Mouse (Mus musculus): ENCODE measurements around the gene Phb.

The Phb gene

GRCm38 (mm10) chr11:95666529-95667149, at the start of gene Phb:
Gene Phb, plus strand, starts transcription at chr11:95666957.
- DNase-seq (ENCODE audit: low spot score in 2 of 2): peak; percentile 97 to 98

GRCm38 (mm10) chr11:95617785-95618465, 48.8 kb upstream of the Phb start:
- DNase-seq (ENCODE audit: low spot score in 2 of 2): no peak

GRCm38 (mm10) chr11:95619081-95619480, 47.7 kb upstream of the Phb start:
- DNase-seq (ENCODE audit: low spot score in 2 of 2): no peak

GRCm38 (mm10) chr11:95619886-95620444, 46.8 kb upstream of the Phb start:
- no peak for DNase-seq (ENCODE audit: low spot score in 2 of 2)

GRCm38 (mm10) chr11:95621010-95621409, 45.7 kb upstream of the Phb start:
- DNase-seq (ENCODE audit: low spot score in 2 of 2): peak; percentile 11 to 13

- DNase-seq (ENCODE audit: low spot score in 2 of 2): no peak
These were observed 45.1 kb upstream of the Phb start for GRCm38 (mm10) chr11:95621541-95622130.

- no peak for DNase-seq (ENCODE audit: low spot score in 2 of 2)
These were observed 44.3 kb upstream of the Phb start for GRCm38 (mm10) chr11:95622426-95622825.

- DNase-seq (ENCODE audit: low spot score in 2 of 2): no peak
These were observed 36.2 kb upstream of the Phb start for GRCm38 (mm10) chr11:95630558-95630957.

GRCm38 (mm10) chr11:95631301-95631700, 35.5 kb upstream of the Phb start:
- no peak for DNase-seq (ENCODE audit: low spot score in 2 of 2)

GRCm38 (mm10) chr11:95632474-95632873, 34.3 kb upstream of the Phb start:
- DNase-seq (ENCODE audit: low spot score in 2 of 2): no peak

GRCm38 (mm10) chr11:95633512-95634000, 33.2 kb upstream of the Phb start:
- no peak for DNase-seq (ENCODE audit: low spot score in 2 of 2)

GRCm38 (mm10) chr11:95635030-95635429, 31.7 kb upstream of the Phb start:
- no peak for DNase-seq (ENCODE audit: low spot score in 2 of 2)

- no peak for DNase-seq (ENCODE audit: low spot score in 2 of 2)
These were observed 26.0 kb upstream of the Phb start for GRCm38 (mm10) chr11:95640751-95641150.

GRCm38 (mm10) chr11:95642534-95643280, 24.1 kb upstream of the Phb start:
- no peak for DNase-seq (ENCODE audit: low spot score in 2 of 2)

- no peak for DNase-seq (ENCODE audit: low spot score in 2 of 2)
These were observed 22.9 kb upstream of the Phb start for GRCm38 (mm10) chr11:95643856-95644255.

GRCm38 (mm10) chr11:95644381-95644780, 22.4 kb upstream of the Phb start:
- no peak for DNase-seq (ENCODE audit: low spot score in 2 of 2)

- DNase-seq (ENCODE audit: low spot score in 2 of 2): no peak
These were observed 21.2 kb upstream of the Phb start for GRCm38 (mm10) chr11:95645397-95646153.

GRCm38 (mm10) chr11:95646154-95646490, 20.6 kb upstream of the Phb start:
- no peak for DNase-seq (ENCODE audit: low spot score in 2 of 2)

GRCm38 (mm10) chr11:95647791-95648190, 19.0 kb upstream of the Phb start:
- no peak for DNase-seq (ENCODE audit: low spot score in 2 of 2)

GRCm38 (mm10) chr11:95648827-95649226, 17.9 kb upstream of the Phb start:
- DNase-seq (ENCODE audit: low spot score in 2 of 2): peak; percentile 59 to 62

- DNase-seq (ENCODE audit: low spot score in 2 of 2): no peak
These were observed 17.2 kb upstream of the Phb start for GRCm38 (mm10) chr11:95649560-95649959.

Data from heart, adult 9 months (tissue).